Mouse (Mus musculus): Measurements from ENCODE around the gene Tdg. TPM values are rescaled to one million over a fixed set of nuclear protein-coding genes. Genes with fewer than 3 reads are reported as not detected.

The Tdg gene
- 33.9 TPM for polyA plus RNA-seq (2017; shearing (Covaris generic))

DNA sequence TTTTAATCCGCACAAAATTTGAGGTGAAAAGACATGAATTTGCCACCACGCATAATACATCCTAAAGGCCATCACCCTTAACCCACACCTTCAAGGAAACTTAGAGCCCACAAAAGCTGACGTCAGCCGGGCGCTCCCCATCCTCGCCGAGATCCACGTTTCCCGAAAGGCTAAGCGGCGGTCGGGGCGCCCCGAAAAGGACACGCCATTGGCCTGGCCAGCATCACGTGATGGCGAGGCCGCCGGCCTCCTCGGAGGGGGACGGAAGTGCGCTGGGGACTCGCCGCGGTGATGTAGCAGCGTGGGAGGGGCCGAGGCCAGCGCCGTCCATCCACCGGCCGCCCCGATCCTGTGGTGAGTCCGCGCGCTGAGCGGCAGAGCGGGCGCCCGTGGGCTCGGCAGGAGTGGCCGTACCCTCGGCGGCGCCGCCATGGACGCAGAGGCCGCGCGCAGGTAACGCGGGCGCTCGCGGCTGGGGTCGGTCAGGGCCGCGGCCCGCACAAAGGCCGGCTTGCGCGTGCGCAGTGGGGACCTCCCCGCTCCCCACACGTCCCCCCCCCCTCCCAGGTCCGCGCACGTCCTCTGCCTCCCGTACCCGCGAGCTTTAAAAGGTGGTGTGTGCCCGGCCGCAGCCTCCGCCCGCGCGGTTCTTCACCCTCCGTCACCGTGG, at the start of gene Tdg:
Gene Tdg, plus strand, starts transcription at position 243 of the 670 bp plus-strand sequence.

DNA sequence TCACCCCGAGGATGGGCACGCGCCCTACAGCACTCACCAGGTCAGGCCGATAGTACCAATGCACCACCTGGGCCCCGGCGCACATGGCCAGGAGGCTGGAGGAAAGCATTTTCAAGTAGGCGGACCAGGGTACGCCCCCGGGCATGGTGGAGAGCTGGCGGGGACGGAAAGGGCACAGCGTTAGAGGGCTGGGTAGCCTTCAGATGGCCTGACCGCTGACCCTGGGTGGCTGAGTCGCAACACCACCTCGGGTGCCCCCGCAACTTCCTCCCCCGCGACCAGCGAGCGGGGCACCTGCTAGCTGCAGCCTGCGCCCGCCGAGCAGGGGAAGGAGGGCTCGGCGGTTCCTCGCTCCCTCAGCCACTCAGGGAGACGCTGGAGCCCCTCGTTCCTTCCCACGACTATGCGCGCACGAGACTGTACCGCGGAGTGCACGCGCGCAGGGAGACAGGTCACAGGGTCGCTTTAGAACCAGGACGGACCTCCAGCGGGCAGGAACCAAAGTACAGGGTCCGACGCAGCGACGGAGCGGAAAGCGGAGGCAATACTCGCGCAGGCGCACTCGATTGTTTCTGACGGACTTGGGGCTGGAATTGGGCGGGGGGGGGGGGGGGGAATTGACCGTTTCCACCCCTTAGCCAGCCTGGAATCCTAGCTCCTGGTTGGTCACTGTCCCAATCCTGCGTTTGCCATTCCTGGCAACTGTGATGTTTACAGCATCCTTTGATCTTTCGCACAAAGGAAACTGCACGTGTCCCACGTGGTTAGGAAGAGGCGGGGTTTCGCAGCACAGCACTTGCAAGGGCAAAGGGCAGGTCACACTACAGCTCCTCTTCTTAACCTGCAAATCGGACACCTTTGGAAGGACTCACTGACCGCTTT, 6.7 kb upstream of the Tdg start, which contains the start of gene 1190007I07Rik:
Gene 1190007I07Rik, minus strand, starts transcription at position 558 of the 882 bp plus-strand sequence.

DNA sequence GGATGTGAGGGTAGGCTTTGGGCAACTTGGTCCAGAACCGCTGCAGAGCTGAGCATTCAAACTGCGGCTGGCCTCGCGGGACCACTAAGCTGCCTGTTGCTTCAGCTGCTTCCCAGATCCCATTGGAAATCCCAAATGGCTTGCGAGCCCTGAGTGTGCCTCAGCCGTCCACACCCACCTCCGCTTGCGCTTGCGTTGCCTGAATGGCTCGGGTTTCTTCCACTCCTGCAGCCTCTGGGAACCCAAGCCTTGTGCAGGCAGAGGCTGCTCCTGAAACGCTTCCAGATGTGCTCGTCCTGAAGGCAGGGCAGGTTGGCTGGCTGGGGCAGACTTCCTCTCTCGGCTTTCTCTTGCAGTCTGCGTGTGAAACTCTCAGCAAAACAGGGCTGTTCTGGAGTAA, 60.9 kb downstream of the Tdg start, which contains the start of gene Glt8d2:
Gene Glt8d2, minus strand, starts transcription at position 157 of the 400 bp plus-strand sequence.

DNA sequence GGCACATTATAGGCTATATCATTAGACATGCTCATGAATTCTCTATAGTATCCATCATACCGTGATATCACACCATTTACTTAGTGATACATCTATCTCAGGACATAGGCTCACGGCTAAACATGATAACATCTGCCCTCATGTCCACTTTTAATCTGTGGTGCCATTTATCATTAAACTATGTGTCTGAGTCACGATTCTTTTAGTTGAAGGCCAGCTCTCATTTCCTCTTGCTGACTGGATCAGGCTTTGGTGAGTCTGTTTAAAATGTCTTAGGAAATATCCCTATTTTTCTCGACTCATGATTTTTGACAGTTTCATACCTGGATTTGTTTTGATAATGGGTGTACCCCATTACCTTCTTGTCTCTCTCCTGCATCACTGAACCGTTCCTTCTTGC, 66.3 kb downstream of the Tdg start, which contains the start of gene Hcfc2:
Gene Hcfc2, plus strand, starts transcription at position 205 of the 400 bp plus-strand sequence.

Other genes starting within 250 kb of the Tdg start
- gene Gm1553, start 137.2 kb upstream of the Tdg start, polyA plus RNA-seq (2017; shearing (Covaris generic)), result not detected
- 39.9 TPM for gene 1190007I07Rik, start 6.6 kb upstream of the Tdg start, polyA plus RNA-seq (2017; shearing (Covaris generic))
- 1.5 TPM for gene Glt8d2, start 60.8 kb downstream of the Tdg start, polyA plus RNA-seq (2017; shearing (Covaris generic))
- 45.1 TPM for gene Hcfc2, start 66.3 kb downstream of the Tdg start, polyA plus RNA-seq (2017; shearing (Covaris generic))
- 68.4 TPM for gene Nfyb, start 134.3 kb downstream of the Tdg start, polyA plus RNA-seq (2017; shearing (Covaris generic))
- 51.9 TPM for gene Txnrd1, start 204.1 kb downstream of the Tdg start, polyA plus RNA-seq (2017; shearing (Covaris generic))
- gene Eid3, start 236.8 kb downstream of the Tdg start, polyA plus RNA-seq (2017; shearing (Covaris generic)), result not detected